Mouse (Mus musculus): ENCODE data around the gene Abca8a.

DNA sequence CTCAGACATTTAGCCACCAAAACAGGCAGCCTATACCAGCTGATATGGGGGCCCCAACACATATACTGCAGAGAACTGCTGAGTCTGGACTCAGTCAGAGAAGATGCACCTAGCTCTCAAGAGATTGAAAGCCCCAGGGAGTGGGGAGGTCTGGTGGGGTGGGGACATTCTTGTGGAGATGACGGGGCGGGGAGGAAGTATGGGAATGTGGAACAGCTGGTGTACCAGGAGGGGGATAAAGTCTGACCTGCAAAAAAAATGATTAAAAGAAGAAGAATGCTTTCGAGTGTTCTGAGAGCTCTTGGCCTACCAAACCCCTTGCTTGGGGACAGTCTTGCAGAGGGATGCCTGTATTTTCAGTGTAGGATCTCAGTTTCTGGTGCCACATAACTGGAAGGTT lies 42.1 kb downstream of the Abca8a start:
- TF ChIP-seq GATA1 (IDR thresholded peaks at IDR 0.05; ENCODE audit: borderline replicate concordance, low read length), result no peak
- no peak for TF ChIP-seq FLI1 (IDR thresholded peaks at IDR 0.05; ENCODE audit: low read length)

Measured in megakaryocyte, embryonic 14.5 days (primary cell).